Mouse (Mus musculus): ENCODE measurements at regions not wholly inside any gene's neighbourhood (a gene's known extent, or its start where the extent isn't known, plus 50 kb on each side); places are given as distances from the start of the nearest gene placed in this dataset.

DNA sequence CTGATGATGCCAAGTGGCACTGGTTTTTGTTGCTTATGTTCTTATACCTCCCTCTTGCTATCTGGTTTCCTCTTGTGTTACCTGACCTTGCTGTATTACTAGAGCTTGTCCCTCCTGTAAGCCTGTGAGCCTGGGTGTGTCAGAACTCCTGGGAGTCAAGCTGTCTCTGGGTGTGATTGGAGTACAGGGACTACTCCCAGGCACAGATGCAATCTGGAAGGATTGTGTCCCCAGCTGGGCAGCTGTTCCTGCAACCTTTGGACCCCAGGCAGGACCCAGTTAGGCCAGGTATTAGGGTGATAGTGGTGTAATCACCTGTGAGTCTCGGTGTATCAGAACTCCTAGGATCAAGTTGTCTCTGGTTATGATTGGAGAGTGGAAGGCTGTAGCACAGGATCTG lies 97.4 kb upstream of the Dock11 start:
- no peak for DNase-seq (ENCODE audit: low spot score)

DNA sequence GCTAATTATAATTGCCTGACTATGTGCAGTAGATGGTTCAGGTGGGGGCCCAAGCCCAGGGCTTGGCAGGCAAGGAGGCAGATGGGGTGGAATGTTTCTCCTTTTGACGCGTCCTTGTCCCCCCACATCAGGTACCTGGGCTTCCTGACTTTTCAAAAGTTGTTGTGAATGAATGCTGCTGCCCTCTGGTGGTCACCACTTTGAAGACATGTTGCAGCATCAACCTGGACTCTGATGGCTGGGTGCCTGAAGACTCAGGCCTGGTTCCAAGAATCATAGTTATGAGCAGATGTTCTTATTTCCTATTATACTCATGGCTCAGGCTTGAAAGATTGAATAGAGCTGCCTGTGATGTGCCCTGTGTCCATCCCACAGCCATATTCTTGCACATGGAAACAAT lies 75.4 kb upstream of the Dock11 start:
- DNase-seq (ENCODE audit: low spot score) = peak; percentile 56

DNA sequence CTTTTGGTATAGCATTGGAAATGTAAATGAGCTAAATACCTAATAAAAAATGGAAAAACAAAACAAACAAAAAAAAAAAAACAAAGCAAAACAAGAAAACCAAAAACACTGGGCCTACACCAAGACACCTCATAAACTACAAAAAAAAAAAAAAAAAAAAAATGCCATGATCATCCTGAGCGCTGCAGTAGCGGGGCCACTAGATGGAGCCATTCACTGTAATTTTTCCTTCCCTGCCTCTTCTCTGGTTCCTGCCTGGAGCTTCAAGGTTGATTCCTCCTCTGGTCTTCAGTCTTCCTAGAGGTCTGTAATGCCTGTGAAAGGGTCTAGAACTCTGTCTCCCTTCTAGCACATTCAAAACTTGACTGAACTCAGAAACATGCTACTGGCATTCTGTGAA lies 54.2 kb upstream of the Dock11 start:
- peak; percentile 39 for DNase-seq (ENCODE audit: low spot score)

DNA sequence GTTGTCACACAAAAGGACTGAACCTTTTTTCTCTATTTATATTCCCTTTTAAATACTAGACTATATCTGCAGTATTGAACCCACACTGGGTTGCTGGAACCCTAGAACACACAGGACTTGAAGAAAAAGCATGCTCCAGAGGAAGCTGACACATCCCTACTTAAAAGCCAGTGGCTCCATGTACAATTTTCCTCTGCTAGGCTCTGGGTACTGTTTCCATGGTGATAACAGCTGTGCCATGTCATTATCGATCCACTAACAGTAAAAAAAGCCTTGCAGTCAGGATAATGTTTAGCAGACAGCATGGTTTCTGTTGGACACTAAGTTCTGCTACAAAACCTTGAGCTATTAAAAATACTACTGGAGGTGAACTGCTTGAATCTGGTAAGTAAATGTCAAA lies 50.6 kb upstream of the Dock11 start:
- no peak for DNase-seq (ENCODE audit: low spot score)

All from testis, postnatal 10 days (tissue).